Mouse (Mus musculus) kidney, postnatal 10 days (tissue): ENCODE data around the gene Ccn6.
"Not testable (repeated sequence)": the region's sequence is repeated elsewhere in the genome, so short reads cannot be mapped to it uniquely, and the experiment has no call there.

Source experiments
- DNase-seq: peaks from one replicate; pipeline ENCODE4 v3.0.0; 2021; ENCODE audit warnings: mixed read lengths

Ccn6 gene

GRCm38 (mm10) chr10:39163694-39164093, at the start of gene Ccn6:
TSS of gene Ccn6 (minus strand) at chr10:39163794.
- no peak for DNase-seq

DNA sequence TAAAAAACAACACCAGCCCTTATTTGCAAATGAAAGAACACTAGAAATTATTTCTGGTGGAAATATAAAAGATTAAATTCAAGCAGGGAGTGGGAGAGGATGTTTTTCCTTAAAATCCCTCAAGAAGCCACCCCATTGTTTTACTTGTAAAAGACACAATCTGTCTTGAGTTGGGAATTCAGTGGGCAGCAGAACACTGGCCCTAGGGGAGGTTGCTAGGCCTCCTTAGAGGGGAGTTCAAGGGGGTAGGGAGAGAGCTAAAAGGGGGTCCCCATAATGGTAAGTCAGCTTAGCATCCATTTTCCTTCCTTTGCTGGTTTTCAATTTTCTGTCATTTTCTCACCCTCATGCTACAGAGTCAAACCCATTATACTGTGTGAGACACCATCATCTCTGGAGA, 46.4 kb upstream of the Ccn6 start:
- no peak for DNase-seq

- no peak for DNase-seq
These were observed 45.8 kb upstream of the Ccn6 start for GRCm38 (mm10) chr10:39209161-39210025.

DNA sequence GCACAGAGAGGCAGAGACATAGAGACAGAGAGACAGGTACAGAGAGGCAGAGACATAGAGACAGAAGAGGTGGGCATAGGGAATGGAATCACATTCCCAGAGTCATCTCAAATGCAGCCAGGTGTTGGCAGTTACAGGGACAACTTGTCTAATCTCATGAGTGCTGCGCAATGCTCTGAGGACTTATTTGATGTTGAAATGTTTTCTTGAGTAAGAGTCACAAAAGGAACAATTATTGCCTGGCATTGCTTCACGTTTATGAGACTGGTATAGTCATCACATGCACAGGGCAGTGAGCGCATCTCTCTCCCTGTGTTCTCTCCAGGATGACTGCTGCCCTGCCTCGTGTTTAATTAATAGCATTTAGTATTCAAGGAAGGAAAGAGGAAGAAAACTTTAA, 45.1 kb upstream of the Ccn6 start:
- DNase-seq = no peak

DNA sequence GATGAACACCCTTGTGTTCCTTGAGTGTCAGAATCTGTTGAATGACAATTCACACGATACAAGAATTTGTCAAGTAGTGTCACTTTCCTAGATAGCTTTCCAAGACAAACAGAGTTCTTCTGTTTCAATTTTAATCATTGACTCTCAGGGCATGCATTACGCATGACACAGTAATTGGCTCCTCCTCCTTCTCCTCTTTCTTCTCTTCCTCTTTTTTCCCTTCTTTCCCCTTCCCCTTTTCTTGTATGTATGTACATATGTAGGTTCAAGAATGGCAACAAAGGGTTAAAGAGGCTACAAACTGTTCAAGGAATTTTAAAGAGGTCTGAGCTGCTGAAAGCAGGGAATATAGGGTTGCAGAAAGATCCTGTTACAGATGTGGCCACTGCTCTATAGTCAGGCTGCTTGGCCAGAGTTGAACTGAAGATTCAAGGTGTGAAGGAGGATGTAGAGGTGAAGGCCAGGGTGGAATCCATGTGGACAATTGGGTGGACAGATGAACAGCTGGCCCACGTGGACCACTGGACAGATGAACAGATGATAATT, 43.8 kb upstream of the Ccn6 start:
- no peak for DNase-seq

DNA sequence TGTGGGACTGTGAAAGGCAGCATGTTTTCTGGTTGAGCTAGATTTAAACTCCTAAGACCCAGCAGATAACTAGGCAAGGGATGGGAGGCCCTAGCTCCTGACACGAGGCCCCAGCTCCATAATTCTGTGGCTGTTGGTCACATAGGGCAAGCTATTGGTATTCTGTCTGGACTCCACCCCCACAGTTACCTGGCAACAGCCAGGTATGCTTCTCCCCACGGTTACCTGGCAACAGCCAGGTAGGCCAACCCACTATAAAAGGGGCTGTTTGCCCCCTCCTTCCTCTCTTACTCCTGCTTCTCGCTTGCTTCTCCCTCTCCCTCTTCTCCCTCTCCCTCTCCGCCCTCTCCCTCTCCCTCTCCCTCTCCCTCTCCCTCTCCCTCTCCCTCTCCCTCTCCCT, 38.9 kb upstream of the Ccn6 start:
- DNase-seq = no peak

DNA sequence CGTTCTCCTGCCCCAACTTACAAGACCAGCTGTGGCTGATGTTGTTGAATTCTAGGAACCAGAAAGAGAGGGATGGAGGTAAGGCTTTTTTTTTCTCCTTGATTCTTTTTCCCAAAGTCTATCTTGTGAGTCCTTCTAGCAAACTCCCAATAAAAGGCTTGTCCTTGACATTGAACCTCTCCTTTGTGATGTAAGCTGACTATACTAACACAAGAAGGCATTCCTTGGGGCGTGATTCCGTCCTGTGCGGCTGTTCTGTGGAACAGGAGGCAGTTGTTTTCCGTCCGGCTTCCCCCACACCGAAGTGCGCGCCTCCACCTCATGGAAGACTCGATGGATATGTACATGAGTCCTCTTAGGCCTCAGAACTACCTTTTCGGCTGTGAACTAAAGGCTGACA, 34.6 kb upstream of the Ccn6 start:
- not testable (repeated sequence) for DNase-seq

DNA sequence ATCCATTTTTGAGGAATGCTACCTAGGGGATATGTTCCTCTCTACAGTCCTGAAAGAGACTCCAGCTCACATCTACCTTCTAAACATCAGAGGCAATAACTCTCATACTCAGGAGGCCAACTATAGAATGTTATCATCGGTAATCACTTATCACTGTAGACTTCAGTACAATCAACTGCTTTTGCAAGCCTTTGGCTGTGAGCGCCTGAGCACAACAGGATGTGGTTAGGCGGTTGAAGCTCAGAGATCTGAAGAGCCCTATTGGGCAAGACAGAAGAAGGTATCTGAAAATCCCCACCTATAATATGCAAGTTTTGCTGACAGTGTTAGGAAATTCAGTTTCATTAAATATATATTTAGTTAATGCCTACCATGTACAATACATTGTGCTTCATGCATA, 29.1 kb upstream of the Ccn6 start:
- DNase-seq = no peak

DNA sequence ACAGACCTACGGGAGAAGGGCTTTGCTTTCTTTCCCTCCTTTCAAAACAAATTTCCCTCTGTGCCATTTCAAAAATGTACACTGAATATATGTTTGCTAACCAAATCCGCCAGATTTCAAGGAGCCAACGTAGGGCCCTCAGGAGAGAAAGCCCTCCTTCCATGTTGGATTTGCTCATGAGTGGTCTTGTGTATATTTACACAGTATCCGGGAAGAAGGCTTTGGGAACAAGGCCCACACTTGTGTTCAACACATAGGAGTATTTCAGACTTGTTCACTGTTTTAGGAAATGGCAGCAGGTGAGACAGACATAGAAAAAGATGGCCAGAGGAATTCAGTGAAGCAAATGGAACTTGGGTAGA, 21.9 kb upstream of the Ccn6 start:
- no peak for DNase-seq

GRCm38 (mm10) chr10:39184864-39185544, 21.4 kb upstream of the Ccn6 start:
- peak; percentile 20 for DNase-seq

DNA sequence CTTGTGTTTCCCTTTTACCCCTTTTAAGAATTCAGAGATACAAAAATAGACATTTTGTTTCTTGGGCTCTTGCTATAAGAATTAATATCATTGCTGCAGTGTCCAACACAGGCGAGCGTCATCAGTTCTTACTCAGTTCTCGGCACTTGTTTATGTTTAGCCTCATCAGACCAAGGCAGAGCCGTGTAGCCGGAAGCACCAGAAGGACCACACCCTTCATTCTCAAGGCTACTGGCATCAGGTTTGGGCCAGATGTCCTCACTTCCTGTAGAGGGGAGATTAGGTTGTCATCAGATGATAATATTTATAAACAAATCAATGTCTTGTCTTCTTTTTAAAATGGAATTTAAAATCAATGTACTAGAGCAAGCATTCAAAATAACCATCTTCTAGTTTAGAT, 13.4 kb upstream of the Ccn6 start:
- DNase-seq = no peak

- DNase-seq = peak; percentile 77
These were observed 9.5 kb upstream of the Ccn6 start for GRCm38 (mm10) chr10:39173077-39173476.

GRCm38 (mm10) chr10:39172540-39172931, 8.9 kb upstream of the Ccn6 start:
- DNase-seq = peak; percentile 17

DNA sequence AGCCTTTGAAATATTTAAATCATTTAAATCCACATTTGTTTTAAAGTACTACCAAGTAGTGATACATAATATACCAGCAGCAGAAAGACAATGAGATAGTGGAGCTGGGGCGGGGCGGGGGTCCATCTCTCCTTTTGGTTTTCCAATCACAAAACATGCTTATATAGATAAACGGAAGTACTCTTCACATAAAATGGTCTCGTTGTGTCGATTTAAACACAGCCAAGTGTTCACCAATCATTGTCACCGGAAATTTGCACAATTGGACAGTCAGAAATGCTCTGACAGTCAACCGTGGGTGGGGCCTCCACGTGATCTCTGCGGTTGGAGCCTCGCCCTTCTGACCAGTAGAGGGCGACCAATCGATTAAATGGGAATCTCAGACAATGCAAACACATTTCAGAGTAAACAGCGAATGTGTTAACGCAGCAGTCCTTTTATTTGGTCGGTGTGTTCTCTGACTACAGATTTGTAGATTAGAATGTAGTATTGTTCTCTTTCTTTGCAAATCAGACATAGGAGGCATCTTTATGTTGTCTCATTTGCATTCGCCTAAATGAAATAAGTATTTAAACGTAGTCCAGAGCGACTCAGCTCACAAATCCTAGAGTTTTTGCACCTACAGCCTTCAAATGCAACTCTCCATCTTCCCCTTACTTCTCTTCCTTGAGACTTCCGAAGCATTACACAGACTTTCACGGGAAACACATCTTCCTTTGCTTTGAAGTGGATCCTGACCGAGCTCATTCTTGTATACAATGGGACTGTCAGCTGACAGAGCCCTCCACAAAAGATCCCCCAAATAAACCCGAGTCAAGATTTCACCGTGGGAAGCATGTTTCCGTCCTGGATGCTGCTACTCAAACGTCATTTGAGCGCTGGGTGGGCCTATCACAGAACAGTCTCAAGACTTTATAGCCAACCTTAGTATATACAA, 8.3 kb upstream of the Ccn6 start:
- DNase-seq = peak; percentile 91

DNA sequence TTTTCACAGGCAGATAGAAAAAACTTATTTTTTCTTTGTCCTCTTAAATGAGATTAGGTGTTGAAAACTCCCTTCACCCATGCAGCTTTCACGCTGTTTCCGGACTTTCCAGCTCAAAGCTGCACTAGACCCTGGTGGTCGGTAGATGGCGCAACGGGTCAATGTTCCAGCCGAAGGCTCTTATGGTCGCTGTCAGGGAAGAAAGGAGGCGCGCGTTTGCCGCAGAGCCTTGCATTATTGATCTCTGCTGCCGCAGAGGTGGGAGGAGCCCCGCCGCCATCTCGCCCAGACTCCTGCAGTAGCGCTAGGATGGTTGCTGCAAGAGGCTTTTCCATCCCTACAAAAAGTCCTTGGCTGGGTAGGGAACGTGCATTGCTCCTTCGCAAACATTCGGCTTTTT, 7.5 kb upstream of the Ccn6 start:
- peak; percentile 94 for DNase-seq

DNA sequence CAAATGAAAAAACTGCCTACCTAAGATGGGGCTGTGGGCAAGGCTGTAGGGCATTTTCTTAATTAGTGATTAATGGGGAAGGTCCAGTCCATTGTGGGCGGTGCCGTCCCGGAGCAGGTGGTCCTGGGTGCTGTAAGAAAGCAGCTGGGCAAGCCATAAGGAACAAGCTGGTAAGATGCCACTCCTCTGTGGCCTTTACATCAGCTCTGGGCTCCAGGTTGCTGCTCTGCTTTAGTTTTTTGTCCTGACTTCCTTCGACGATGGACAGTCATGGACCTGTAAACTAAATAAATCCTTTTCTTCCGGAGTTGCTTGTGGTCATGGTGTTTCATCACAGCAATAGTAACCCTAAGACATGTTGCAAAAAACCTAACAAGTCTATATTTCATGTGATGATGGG, 7.1 kb upstream of the Ccn6 start:
- DNase-seq = peak; percentile 15

GRCm38 (mm10) chr10:39170181-39170580, 6.6 kb upstream of the Ccn6 start:
- DNase-seq = peak; percentile 81

DNA sequence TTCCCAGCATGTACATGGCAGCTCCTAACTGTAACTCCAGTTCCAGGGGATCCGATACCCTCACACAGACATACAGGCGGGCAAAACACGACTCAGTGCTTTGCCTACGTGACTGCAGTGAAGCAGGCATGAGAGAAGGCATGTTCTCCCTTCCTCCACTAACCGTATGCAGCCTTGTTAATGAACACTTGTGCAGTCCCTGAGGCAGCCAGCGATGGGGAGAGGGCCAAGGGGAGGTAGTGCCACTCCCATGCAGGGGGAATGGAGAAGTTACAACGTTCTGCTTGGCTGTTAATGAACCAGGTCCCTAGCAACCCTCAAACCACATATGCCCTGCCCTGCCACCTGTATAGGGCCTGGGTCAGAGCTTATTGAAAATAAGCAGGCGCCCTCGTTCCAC, 6.0 kb upstream of the Ccn6 start:
- peak; percentile 19 for DNase-seq

- DNase-seq = no peak
These were observed 4.0 kb upstream of the Ccn6 start for GRCm38 (mm10) chr10:39167611-39168010.

GRCm38 (mm10) chr10:39165632-39166115, 2.1 kb upstream of the Ccn6 start:
- DNase-seq = peak; percentile 51

GRCm38 (mm10) chr10:39162666-39163484, 719 bp downstream of the Ccn6 start:
- peak; percentile 52 for DNase-seq

GRCm38 (mm10) chr10:39161406-39161805, 2.2 kb downstream of the Ccn6 start:
- DNase-seq = no peak
